Mouse (Mus musculus): ENCODE results near the gene Fam192a. TPM values are rescaled to one million over a fixed set of nuclear protein-coding genes. Genes with fewer than 3 reads are reported as not detected.
A peak's percentile ranks its signal among the peaks of the same experiment; 100 is the strongest.

Fam192a gene
- polyA plus RNA-seq, 1 experiment from 2014 or later: 75.9 TPM

DNA sequence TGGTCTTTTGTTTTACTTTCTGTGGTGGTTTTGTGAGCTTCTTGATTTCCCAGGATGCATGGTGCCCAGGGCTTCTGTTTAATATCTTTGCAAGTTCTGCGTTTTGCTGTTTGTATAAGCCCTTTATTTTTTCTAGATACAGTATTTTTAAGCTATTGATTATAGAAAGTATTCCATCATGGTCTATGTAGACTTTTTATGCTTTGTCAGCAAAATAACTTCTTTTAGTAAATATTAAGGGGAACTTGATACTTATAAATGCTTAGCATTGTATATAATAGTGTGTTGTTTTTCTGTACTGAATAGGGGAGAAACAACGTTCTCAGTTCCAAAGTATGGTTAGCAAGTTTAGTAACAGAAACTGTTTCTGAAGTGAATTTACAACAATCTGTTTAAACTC lies 2.2 kb upstream of the Fam192a start:
- H3K27me3 ChIP-seq: no peaks in the 10 kb centered on the region
- ATAC-seq (no peak), DNase-seq (ENCODE audit: low read depth, low spot score) (no peak)
- ChIA-PET CTCF (interaction anchor here (1.0 to 1.3 kb wide), 2 partner anchors 8 to 10 kb away, joined by 3 to 6 read pairs; no protein-coding TSS in a partner anchor), POLR2A (no interaction called here)
- in situ Hi-C loops (cut with MboI; ENCODE audit: low pct_unique_long_range_greater_than_20kb): loop anchor here (10.0 kb wide), 1 partner anchor 201 kb away; no protein-coding TSS in a partner anchor
- no peak for TF ChIP-seq CTCF (IDR thresholded peaks at IDR 0.05)

GRCm38 (mm10) chr8:94602471-94603131 lies 804 bp upstream of the Fam192a start:
- CTCF ChIA-PET: interaction anchor here (1.3 to 3.2 kb wide), 5 partner anchors 9 to 69 kb away, joined by 3 to 16 read pairs (median 5); partner anchors contain the start of gene Cpne2
- ATAC-seq: peak; percentile 33

GRCm38 (mm10) chr8:94601034-94601606 lies 677 bp downstream of the Fam192a start:
- no peaks in the 10 kb centered on the region for H3K27me3 ChIP-seq
- DNase-seq (ENCODE audit: low read depth, low spot score) (no peak), ATAC-seq (peak; percentile 18)
- in situ Hi-C loops (cut with MboI; ENCODE audit: low pct_unique_long_range_greater_than_20kb): loop anchor here (10.0 kb wide), 1 partner anchor 204 kb away; no protein-coding TSS in a partner anchor
- CTCF ChIA-PET: interaction anchor here (1.5 to 3.2 kb wide), 5 partner anchors 10 to 109 kb away, joined by 5 to 16 read pairs (median 7); no protein-coding TSS in a partner anchor
- no peak for TF ChIP-seq CTCF (IDR thresholded peaks at IDR 0.05)
- POLR2A ChIA-PET: interaction anchor here (1.1 kb wide), 1 partner anchor 12 kb away, joined by 3 read pairs; no protein-coding TSS in a partner anchor

More at GRCm38 (mm10) chr8:94602471-94603131, 804 bp upstream of the Fam192a start:
- in situ Hi-C loops (cut with MboI; ENCODE audit: low pct_unique_long_range_greater_than_20kb): loop anchor here (10.0 kb wide), 1 partner anchor 202 kb away; no protein-coding TSS in a partner anchor
- POLR2A ChIA-PET: interaction anchor here (0.6 to 1.1 kb wide), 3 partner anchors 11 to 215 kb away, joined by 3 to 4 read pairs (median 3); no protein-coding TSS in a partner anchor
- no peaks in the 10 kb centered on the region for H3K27me3 ChIP-seq
- no peak for DNase-seq (ENCODE audit: low read depth, low spot score)
- no peak for TF ChIP-seq CTCF (IDR thresholded peaks at IDR 0.05)

- in situ Hi-C loops (cut with MboI; ENCODE audit: low pct_unique_long_range_greater_than_20kb): loop anchor here (10.0 kb wide), 1 partner anchor 204 kb away; no protein-coding TSS in a partner anchor
- ChIA-PET POLR2A (interaction anchor here (1.0 kb wide), 1 partner anchor 17 kb away, joined by 6 read pairs; no protein-coding TSS in a partner anchor), CTCF (interaction anchor here (0.8 to 3.2 kb wide), 5 partner anchors 11 to 108 kb away, joined by 3 to 16 read pairs (median 7); no protein-coding TSS in a partner anchor)
- TF ChIP-seq CTCF (IDR thresholded peaks at IDR 0.05): no peak
- ATAC-seq (no peak), DNase-seq (ENCODE audit: low read depth, low spot score) (no peak)
- no peaks in the 10 kb centered on the region for H3K27me3 ChIP-seq
Observed at GRCm38 (mm10) chr8:94600478-94600877, 1.3 kb downstream of the Fam192a start.

GRCm38 (mm10) chr8:94594211-94594610 lies 7.6 kb downstream of the Fam192a start:
- peak; percentile 57 for ATAC-seq
- POLR2A ChIA-PET: no interaction called here
- DNase-seq (ENCODE audit: low read depth, low spot score): no peak
- CTCF ChIA-PET: interaction anchor here (0.8 to 2.2 kb wide), 6 partner anchors 9 to 208 kb away, joined by 3 to 8 read pairs (median 3); no protein-coding TSS in a partner anchor
- in situ Hi-C loops (cut with MboI; ENCODE audit: low pct_unique_long_range_greater_than_20kb): loop anchor here (5.0 kb wide), 1 partner anchor 93 kb away; no protein-coding TSS in a partner anchor
- no peaks in the 10 kb centered on the region for H3K27me3 ChIP-seq
- no peak for TF ChIP-seq CTCF (IDR thresholded peaks at IDR 0.05)

DNA sequence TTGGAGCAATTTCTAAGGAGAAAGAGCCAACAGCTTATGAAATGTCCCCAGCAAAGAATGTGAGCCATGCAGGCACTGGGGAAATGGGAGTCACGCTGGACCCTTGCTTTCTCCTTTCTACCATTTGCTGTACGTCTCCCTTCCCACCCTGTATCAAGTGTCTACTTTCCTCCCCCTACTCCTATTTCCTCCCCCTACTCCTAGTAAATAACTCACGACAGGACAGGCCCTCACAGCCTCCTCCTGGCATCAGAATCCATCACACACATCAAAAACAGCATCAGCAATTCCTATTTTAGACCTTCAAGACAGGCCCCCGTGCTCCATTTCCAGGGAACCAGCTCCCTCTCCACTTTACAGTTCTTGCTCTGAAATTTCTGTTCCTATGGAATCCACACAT lies 10.1 kb downstream of the Fam192a start:
- no peaks in the 10 kb centered on the region for H3K27me3 ChIP-seq
- DNase-seq (ENCODE audit: low read depth, low spot score): no peak
- in situ Hi-C loops (cut with MboI; ENCODE audit: low pct_unique_long_range_greater_than_20kb): loop anchor here (5.0 kb wide), 1 partner anchor 96 kb away; no protein-coding TSS in a partner anchor
- no peak for TF ChIP-seq CTCF (IDR thresholded peaks at IDR 0.05)
- ChIA-PET POLR2A (no interaction called here), CTCF (interaction anchor here (2.1 kb wide), 1 partner anchor 99 kb away, joined by 6 read pairs; no protein-coding TSS in a partner anchor)
- ATAC-seq: no peak

GRCm38 (mm10) chr8:94584238-94584817 lies 17.5 kb downstream of the Fam192a start:
- POLR2A ChIA-PET: interaction anchor here (1.0 to 1.1 kb wide), 2 partner anchors 16 to 92 kb away, joined by 4 to 6 read pairs; no protein-coding TSS in a partner anchor
- CTCF ChIA-PET: interaction anchor here (0.6 to 4.9 kb wide), 16 partner anchors 8 to 102 kb away, joined by 3 to 31 read pairs (median 4); partner anchors contain the start of genes Cpne2, Fam192a and Rspry1
- DNase-seq (ENCODE audit: low read depth, low spot score) (no peak), ATAC-seq (peak; percentile 65)
- TF ChIP-seq CTCF (IDR thresholded peaks at IDR 0.05): peak; percentile 89
- no peaks in the 10 kb centered on the region for H3K27me3 ChIP-seq
- in situ Hi-C loops (cut with MboI; ENCODE audit: low pct_unique_long_range_greater_than_20kb): loop anchor here (5.0 to 10.0 kb wide), 2 partner anchors 57 to 90 kb away; no protein-coding TSS in a partner anchor

DNA sequence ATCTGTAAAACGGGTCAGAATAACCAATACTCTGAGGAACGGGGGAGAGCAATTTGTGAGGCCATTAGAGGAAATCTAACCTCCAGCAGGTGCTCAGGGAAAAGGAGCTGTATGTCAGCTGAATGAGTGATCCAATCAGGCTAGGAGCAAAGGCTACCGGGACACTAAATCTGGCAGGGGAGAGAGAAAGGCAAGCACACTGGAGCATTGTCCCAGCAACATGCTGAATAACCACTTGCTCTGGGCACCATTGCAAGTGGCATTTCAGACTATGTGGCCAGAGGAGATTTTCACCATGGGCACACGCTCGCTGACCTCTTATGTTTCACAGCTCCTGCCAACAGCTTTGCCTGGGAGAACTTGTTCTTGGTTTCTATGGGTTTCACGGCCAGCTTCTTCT lies 19.2 kb downstream of the Fam192a start:
- no peaks in the 10 kb centered on the region for H3K27me3 ChIP-seq
- no peak for TF ChIP-seq CTCF (IDR thresholded peaks at IDR 0.05)
- ChIA-PET CTCF (interaction anchor here (1.1 to 4.9 kb wide), 2 partner anchors 12 to 90 kb away, joined by 3 to 31 read pairs; no protein-coding TSS in a partner anchor), POLR2A (interaction anchor here (1.1 kb wide), 1 partner anchor 65 kb away, joined by 4 read pairs; no protein-coding TSS in a partner anchor)
- in situ Hi-C loops (cut with MboI; ENCODE audit: low pct_unique_long_range_greater_than_20kb): loop anchor here (5.0 to 10.0 kb wide), 2 partner anchors 55 to 88 kb away; no protein-coding TSS in a partner anchor
- no peak for DNase-seq (ENCODE audit: low read depth, low spot score)
- no peak for ATAC-seq

GRCm38 (mm10) chr8:94581820-94582483 lies 19.8 kb downstream of the Fam192a start:
- no peak for ATAC-seq
- CTCF ChIA-PET: interaction anchor here (1.1 to 4.9 kb wide), 2 partner anchors 12 to 89 kb away, joined by 3 to 31 read pairs; no protein-coding TSS in a partner anchor
- in situ Hi-C loops (cut with MboI; ENCODE audit: low pct_unique_long_range_greater_than_20kb): loop anchor here (5.0 to 10.0 kb wide), 2 partner anchors 55 to 87 kb away; no protein-coding TSS in a partner anchor
- TF ChIP-seq CTCF (IDR thresholded peaks at IDR 0.05): no peak
- H3K27me3 ChIP-seq: no peaks in the 10 kb centered on the region
- POLR2A ChIA-PET: no interaction called here
- DNase-seq (ENCODE audit: low read depth, low spot score): no peak

Data from Patski (cell line).